In the genomic region with DNA sequence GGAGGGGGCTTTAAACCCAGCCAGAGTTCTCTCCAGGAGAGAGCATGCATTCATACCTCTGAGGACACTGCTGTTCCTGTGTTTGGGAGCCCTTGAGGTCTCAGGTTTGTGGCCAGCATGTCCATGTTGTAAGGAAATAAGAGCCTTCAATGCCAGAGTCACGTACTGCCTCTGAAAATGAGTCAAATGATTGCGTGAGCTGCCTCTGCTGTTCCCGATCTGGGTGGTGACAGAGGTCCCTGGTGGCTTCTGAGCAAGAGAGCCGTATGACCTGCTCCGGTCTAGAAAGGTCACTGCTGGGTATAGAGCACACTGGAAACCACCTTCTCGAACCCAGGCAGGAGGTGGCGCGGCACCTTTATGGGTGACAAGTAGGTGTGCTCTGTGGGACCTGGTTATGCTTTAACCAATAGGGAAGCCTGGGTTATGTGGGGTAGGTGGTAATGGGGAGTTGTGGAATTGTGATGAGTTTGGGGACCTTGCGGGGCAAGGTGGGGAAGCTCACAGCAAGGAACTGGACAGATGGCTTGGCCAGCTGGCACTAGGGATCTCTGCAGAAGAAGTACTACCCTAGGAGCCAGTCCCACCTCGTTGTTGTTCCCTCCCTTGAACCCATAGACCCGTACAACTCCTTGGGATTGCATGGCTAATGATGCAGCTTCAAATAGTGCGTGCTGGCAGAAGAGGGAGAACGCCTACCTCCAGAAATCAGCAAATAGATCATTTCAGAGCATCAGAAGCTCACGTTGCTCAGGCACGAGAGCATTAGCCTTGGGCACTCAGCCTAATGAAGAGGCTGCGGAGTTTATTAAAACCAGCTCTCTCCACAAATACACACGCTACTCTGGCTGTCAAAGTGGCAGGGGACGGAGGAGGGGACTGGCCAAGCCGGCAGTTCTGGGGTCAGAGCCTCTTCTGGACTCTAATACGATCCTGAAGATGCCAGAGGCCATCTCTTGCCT, we compare ENCODE assay signal across 16 mouse cellular contexts. TPM values are rescaled to one million over a fixed set of nuclear protein-coding genes. Genes with fewer than 3 reads are reported as not detected.
DNase-seq lines count a peak whose midpoint lies in the region; ATAC-seq lines count a peak whose summit lies in the region.
"Had no signal": no experiment of that assay in that cellular context is flagged by ENCODE, and none has a peak within 500 bp of the region (broad histone marks: within the 10 kb centered on the region; RNA-seq: fewer than 3 reads in every experiment).

No protein-coding gene starts in this region.

- peak; percentile 50 to 51 for DNase-seq in cerebellum, adult 18-20 months
- no peak for DNase-seq in cerebellum, adult 8-10 months
- DNase-seq in layer of hippocampus, adult 18-20 months (ENCODE audit: low spot score in 2 of 2) = peak; percentile 27 to 66
- DNase-seq in layer of hippocampus, postnatal 14 days (ENCODE audit: low spot score in 2 of 2) = no peak
- DNase-seq in cerebellum, adult 9-10 months = peak; percentile 47
- DNase-seq in thymus, postnatal 0 days (ENCODE audit: low spot score) = no peak
- DNase-seq: adrenal gland, adult 8-10 months; gastrocnemius, postnatal 36 days; kidney, adult 2 months; kidney, postnatal 10 days; lung, adult 18-20 months; lung, postnatal 14 days; right cerebral cortex, postnatal 14 days had no signal

- ATAC-seq in frontal cortex, adult (ENCODE audit: low TSS enrichment) = no peak
- ATAC-seq: inflammation-experienced regulatory T-cells, adult 6 months; midbrain, embryonic 13.5 days had no signal

RNA-seq across cellular contexts. Expression of a gene that starts 24.2 kb away (rescaled TPM):
- 10 to 100 TPM; 23.2 to 25.2 TPM for total RNA-seq in layer of hippocampus, adult 18-20 months (2021)
- total RNA-seq in layer of hippocampus, postnatal 14 days (2021) = 10 to 100 TPM; 18.7 to 21.6 TPM
- polyA plus RNA-seq in thymus, postnatal 0 days (2015; fragmentation: Nextera tagmentation; extraction: Ambion mirVana) = 3.5 and 4.5 TPM in 2 replicates

RNA-seq across cellular contexts. Expression of a gene that starts 47.3 kb away (rescaled TPM):
- total RNA-seq in layer of hippocampus, adult 18-20 months (2021) = 10 to 100 TPM; 55.7 to 56.2 TPM
- total RNA-seq in layer of hippocampus, postnatal 14 days (2021) = 10 to 100 TPM; 46.2 to 51.2 TPM
- polyA plus RNA-seq in thymus, postnatal 0 days (2015; fragmentation: Nextera tagmentation; extraction: Ambion mirVana) = 83.7 and 91.5 TPM in 2 replicates

Comparison
In these comparisons a context has a peak if more than half of its experiments do, and no peak if none do; other contexts are left out.
1. DNase-seq: peak in cerebellum, adult 18-20 months (2 of 2), layer of hippocampus, adult 18-20 months (2 of 2) and cerebellum, adult 9-10 months (single experiment); none in cerebellum, adult 8-10 months (single experiment), layer of hippocampus, postnatal 14 days (0 of 2) and thymus, postnatal 0 days (single experiment).